Mouse (Mus musculus) right cerebral cortex, postnatal 25 days (tissue): ENCODE measurements around the gene Psmb10.
A peak's percentile ranks its signal among the peaks of the same experiment; 100 is the strongest.

Source experiments
- DNase-seq: peaks from one replicate; pipeline ENCODE4 v3.0.0; 2022

Gene Psmb10

DNA sequence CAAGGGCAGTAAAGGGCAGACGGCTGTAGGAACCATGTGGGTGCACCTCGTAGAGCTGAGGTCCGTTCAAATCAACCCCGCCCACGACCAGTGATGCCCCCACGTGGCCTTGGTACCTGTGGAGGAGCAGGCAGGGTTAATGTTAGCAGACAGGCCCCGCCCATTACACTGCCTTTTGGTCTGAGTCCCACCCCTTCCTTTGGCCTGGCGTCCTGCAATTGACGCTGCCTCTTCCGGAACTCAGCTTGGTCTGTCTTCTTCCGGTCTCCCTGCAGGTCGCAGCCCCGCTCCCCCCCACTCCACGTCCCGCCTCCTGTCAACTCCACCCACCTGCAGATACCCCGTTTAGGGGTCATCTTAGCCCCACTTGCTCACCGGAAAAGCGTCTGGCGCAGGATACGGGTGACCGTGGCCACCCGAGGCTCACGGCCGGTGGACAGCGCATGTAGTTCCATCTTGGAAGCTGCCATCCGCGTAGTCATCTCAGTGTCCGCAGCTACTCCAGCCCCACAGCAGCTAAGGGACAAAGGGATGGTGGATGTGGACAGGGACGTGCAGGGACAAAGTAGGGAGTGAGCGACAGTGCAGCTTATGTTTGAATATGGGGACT, 1.3 kb downstream of the Psmb10 start:
- DNase-seq: peak; percentile 88

DNA sequence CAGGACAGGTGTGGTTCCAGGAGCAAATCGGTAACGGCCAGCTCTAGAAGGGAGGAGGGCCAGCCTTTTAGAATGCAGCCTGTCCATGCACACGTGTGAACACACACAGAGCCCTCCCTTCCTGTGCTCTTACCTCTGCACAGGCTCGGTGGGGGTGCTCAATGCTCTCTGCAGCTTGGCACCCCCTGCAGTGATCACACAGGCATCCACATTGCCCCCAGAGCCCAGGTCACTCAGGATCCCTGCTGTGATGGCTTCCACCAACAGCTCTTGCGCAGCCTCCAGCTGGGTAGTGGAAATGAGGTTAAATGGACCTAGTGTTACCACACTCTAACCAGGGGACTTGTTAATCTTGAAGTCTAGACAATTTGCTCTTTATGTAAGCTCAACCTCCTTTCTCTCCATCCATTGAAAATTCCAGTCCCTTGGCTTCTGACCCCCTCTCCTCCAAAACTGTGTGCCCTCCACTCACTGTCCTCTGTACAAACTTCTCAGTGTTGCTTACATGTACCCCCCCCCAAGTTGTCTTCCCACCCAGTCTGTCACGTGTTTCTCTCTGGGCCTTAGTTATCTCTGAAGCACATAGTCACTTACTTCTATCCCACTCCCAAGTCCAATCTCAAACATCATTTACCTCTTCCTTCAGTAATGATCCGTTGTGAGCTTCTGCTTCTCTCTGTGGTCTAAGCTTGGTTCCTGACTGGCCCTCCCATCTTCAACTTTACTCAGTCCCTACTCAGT, 2.2 kb downstream of the Psmb10 start:
- no peak for DNase-seq

- DNase-seq: no peak
Measured at GRCm38 (mm10) chr8:105935105-105935504, 3.1 kb downstream of the Psmb10 start.

DNA sequence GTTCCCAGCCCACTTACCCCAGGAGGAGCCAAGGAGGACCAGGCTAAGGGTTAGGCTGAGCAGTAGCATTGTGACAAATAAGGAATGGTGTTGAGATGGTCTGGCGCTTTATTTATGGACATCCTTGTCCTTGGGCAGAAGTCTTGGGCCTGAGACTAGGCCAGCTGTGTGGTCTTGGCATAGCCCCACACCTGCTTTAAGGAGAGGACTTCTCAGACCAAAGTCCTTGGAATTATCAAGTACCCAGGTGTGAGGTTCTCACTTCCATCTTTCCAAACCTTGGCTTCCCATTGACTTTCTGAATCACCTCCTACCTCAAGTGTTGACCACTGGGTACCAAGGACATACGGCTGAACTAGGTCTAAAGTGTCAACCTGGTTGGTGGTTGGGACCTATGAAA, 4.5 kb downstream of the Psmb10 start, which contains the start of gene Ctrl:
Gene Ctrl, minus strand, starts transcription at position 101 of the 400 bp plus-strand sequence.
- no peak for DNase-seq

GRCm38 (mm10) chr8:105932525-105932924, 5.7 kb downstream of the Psmb10 start:
- DNase-seq: no peak

DNA sequence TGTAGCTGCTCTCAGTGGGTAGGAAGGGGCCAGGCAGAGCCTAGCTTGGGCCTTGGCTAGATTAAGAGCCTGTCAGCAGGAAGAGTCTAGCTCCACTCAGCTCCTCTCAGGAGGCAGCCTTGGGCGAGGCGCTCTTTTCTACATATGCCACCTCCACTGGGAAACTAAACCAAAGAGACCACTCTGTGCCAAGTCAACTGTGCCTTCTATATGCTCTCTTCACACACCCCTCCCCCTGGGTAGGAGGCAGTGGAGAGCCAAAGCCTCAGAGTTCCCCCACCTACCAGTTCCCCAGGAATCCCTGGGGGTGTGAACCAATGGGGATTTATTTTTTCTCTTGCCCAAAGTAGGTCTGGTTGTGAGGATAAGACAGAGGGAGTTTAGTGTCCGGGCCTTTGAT, 7.0 kb downstream of the Psmb10 start:
- no peak for DNase-seq

DNA sequence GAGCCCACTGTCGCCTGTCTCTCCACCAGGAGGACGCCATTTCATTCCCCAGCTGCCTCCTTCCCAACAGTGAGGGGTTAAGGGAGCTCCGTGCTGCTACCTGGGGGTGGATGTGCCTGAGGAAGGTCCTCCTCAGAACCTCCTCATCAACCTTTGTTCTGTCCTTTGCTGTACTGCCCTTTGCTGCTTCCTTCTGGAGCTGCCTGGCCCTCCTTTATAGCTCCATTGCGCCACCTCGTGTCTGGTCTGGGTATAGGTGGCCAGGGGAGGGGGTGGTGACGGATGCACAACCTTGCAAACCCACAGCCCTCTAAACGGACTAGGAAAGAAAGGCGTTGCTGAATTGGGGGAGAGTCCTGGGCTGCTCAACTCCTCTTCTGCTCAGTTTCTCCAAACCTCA, 7.6 kb downstream of the Psmb10 start:
- DNase-seq: peak; percentile 77

- no peak for DNase-seq
Measured at GRCm38 (mm10) chr8:105925123-105925522, 13.1 kb downstream of the Psmb10 start.

GRCm38 (mm10) chr8:105919390-105919789, 18.9 kb downstream of the Psmb10 start:
- no peak for DNase-seq

- no peak for DNase-seq
Measured at GRCm38 (mm10) chr8:105900941-105901616, 37.2 kb downstream of the Psmb10 start.

- peak; percentile 94 for DNase-seq
Measured at GRCm38 (mm10) chr8:105900180-105900940, 37.9 kb downstream of the Psmb10 start, which contains the start of gene Pskh1. Pskh1 (plus strand) TSS chr8:105900441.

- DNase-seq: no peak
Measured at GRCm38 (mm10) chr8:105897801-105898480, 40.3 kb downstream of the Psmb10 start.

- DNase-seq: peak; percentile 74
Measured at GRCm38 (mm10) chr8:105893339-105893738, 44.9 kb downstream of the Psmb10 start, which contains the start of gene Nrn1l. Nrn1l (plus strand) TSS chr8:105893567.

- no peak for DNase-seq
Measured at GRCm38 (mm10) chr8:105892432-105892831, 45.8 kb downstream of the Psmb10 start.

GRCm38 (mm10) chr8:105890870-105891269, 47.4 kb downstream of the Psmb10 start:
- peak; percentile 51 for DNase-seq

GRCm38 (mm10) chr8:105889756-105890465, 48.3 kb downstream of the Psmb10 start:
- DNase-seq: no peak
